Mouse (Mus musculus) retina, postnatal 1 day (tissue): ENCODE measurements around the gene Atg4d.
"Not testable (repeated sequence)": the region's sequence is repeated elsewhere in the genome, so short reads cannot be mapped to it uniquely, and the experiment has no call there.

Experiments
- DNase-seq: peaks from one replicate; pipeline ENCODE4 v3.0.0-alpha.2; 2012

The Atg4d gene

DNA sequence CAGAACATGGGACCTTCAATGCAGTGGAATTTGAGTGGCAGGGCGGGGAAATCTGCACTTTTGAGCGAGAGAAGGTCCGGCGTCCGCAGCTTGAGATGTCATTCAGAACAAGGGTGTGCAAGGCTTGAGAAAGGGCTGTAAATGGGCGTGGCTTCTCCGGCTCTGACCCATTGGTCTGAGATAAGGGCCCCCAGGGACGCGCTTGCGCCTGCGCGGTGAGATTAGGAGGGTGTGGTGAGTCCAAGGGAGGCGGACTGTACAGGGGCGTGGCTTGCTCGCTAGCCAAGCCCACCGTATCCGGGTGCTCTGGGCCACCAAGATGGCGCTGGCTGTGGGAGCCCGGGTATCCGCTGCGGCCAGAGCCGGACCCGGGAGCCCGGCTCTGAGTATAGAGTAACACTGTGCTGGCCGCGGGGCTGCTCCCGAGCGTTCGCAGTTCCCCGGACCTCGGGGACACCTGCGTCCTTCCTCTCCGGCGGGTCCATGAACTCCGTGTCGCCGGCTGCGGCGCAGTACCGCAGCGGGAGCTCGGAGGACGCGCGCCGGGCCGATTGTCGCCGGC lies at the start of gene Atg4d:
TSS of gene Atg4d (plus strand) at position 294 of the 562 bp plus-strand sequence.
- peak; percentile 99 for DNase-seq

DNA sequence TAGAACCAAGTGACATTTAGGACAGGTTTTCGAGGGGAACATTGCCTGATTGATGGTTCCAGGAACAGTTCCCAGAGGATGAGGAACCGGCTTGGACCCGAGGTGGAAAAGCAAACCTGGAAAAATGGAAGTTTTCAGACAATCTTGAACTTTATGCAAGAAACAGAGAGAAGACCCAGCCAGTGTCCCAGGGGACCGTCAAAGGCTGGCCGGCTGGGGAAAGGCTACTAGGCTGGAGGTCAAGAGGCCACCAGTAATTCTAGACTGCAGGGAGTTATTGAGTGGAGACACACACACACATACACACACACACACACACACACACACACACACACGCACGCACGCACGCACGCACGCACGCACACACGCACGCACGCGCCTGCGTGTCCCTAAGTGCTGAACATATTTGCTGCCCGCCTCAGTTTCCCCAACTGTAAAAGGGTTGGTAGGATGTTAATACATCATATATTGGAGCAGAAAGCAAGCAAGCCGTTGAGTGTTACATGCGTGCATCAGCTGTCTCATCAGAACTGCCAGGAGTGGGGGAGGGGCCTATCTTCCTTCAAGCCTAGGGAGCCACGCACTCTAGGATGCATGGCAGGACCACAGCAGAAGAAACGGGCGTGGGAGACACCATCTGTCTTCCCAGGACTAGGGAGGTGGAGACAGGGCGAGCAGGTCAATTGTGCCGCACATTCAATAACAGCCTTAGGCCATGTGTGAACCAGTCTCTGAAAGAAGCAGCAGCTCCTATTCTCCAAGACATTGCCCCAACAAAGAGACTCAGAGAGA lies 48.8 kb upstream of the Atg4d start:
- peak; percentile 82 for DNase-seq

DNA sequence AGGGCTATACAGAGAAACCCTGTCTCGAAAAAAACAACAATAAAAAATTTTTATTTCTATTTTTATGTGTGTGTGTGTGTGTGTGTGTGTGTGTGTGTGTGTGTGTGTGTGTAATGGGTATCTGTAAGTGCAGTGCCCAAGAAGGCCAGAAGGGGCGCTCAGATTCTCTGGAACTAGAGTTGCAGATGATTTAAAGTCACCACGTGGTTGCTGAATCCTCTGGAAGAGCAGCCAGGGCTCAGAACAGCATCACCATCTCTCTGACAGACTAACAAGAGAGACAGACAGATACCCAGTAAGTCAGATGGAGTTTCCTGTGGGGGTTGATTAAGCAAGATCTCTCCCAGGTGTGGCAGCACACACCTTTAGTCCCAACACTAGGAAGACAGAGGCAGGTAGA lies 45.3 kb upstream of the Atg4d start:
- DNase-seq, result peak; percentile 43

DNA sequence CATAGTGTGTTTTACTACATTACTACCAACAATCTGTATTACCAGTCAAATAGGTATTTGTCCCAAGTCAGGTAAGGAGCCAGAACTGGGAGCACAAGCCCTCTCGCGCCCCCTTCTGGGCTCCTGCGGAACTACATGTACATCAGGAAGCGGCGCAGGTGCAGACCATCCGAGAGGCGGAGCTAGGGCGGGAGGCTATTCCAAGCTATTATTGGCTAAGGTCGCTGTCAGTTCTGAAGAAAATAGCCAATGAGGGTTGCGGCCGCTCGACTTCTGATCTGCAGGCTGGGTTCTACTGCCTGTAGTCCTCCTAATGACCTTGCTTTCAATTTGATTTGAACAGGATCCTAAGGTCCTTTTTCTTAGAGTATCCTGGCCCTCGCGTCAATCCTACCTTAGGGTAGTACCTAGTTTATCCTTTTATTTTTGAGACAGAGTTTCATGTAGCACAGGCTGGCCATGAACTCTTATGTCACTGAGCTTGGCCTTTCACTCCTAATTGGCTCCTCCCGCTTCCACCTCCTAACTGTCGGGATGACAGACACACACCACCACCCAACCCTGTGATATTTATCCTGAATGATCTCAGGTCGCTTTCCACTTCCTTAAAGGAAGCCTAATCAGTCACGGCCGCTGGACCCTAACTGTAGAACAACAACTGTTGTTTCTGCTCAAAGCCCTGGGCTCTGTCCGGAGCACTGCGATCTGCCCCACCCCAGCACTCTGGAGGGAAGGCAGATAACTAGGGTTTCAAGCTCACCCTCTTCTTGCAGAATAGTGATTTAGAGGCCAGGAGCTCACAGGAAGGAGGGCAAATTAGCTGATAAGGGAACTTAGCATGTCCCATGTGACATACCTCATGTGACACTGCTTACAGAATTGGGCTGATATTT lies 44.4 kb upstream of the Atg4d start:
- DNase-seq, result peak; percentile 95

DNA sequence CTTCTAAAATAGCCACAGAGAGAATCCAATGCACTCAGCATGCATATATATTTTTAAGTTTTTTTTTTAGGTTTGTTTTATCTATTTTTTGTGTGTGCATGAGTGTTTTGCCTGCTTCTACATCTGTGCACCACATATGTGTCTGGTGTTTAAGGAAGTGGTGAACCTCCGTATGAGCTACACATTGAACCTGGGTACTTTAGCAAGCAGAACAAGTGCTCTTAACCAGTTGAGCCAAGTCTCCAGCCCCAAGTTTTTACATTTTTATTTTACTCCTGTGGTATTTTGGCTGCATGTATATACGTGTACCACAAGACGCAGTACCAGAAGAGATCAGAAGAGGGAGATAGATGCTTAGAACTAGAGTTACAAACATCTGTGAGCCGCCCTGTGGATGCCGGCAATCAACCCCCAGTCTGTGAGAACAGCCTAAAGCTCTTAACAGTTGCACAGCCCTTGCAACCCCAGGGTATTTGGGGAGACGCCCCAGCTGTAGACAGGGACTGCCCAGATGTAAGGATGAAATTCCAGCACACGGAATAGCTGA lies 43.6 kb upstream of the Atg4d start:
- peak; percentile 83 for DNase-seq

DNA sequence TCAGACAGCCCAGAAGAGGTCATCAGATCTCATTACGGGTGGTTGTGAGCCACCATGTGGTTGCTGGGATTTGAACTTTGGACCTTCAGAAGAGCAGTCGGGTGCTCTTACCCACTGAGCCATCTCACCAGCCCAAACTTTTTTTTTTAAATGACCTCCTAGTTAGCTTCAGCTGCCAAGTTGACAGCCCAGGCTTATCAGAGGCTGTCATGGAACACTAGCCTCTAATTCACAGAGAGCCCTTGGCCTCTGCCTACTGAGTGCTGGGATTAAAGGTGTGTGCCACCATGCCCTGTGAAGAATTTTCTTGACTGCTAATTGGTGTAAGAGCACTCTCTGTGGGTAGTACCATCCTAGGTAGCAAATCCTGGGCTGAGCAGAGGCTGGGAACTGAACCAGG lies 41.6 kb upstream of the Atg4d start:
- not testable (repeated sequence) for DNase-seq

DNA sequence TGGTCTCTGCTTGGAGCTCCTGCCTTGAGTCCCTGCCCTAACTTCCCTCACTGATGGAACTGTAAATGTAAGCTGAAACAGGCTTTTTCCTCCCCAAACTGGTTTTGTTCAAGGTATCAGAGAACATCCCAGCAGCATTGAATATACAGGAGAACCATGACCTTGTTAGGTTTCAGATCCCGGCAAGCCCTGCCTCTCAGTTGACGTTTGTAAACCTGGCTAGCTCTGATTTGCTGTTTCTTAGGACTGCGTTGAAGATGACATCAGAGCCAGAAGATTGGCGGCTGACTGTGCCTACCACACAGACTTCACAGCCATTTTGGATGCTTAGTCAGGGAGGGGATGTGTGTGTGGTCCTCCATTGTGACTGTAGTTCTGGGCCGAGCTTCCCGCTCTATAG lies 41.2 kb upstream of the Atg4d start:
- DNase-seq, result no peak

DNA sequence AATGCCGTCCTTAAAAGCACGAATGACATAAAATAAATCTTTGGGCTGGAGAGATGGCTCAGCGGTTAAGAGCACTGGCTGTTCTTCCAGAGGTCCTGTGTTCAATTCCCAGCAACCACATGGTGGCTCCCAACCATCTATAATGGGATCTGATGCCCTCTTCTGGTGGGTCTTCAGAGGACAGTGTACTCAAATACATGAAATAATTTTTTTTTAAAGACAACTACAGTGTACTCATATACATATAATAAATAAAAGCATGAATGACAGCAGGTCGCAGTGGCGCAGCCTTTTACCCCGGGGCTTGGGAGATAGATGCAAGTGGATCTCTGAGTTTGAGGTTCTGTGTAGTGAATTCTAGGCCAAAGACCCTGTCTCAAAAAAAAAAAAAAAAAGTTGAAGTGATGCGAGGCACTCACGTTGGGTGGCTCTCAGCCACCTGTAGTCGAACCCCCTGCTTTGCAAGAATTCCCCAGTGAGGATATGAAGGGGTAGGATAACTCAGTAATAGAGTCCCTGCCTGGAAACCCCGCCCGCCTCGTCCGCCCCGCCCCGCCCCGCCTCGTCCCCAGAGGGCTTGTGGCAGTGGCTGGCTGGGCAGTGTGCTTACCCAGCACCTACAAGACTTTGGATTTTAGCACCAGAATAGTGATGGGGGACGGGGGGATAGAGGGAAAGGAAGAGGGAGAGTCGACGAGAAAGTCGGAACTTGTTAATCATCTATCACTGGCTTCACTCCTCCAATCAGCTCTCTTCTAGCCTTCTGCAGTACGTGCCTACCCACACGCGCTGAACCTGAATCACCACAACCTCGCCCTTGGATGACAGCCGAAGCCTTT lies 40.3 kb upstream of the Atg4d start:
- DNase-seq, result no peak

DNA sequence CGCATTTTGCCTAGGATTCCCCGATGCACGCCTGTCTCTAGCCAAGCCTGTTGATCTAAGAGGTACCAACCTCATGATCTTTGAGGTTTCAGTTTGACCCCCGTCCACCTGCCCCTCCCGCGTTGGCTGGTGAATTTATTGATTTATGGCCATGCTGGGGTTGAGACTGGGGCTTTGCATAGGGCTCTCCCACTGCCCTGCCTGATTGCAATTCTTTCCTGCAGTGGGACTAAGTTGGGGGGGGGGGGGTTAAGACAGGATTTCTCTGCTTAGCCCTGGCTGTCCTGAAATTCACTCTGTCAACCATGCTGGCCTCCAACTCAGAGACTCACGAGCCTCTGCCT lies 39.7 kb upstream of the Atg4d start:
- DNase-seq, result no peak

DNA sequence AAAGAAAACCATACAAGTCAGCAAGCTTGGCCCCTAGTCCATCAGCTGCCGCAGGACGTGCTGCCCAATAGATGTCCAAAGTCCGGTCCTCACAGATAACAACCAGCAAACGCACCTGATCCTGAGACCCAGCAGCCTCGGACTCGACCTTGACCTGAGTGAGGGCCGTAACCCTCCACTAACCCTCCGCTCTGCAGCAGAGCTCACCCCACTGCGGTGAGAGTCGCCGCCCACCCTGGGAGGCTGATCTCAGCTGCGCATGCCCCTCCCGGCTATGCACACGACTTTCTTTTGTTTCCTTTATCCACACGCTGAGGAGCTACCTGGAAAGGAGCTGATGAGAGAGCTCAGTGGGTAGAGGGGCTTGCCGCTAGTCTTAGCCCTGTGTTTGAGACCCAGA lies 37.8 kb upstream of the Atg4d start:
- DNase-seq, result no peak

DNA sequence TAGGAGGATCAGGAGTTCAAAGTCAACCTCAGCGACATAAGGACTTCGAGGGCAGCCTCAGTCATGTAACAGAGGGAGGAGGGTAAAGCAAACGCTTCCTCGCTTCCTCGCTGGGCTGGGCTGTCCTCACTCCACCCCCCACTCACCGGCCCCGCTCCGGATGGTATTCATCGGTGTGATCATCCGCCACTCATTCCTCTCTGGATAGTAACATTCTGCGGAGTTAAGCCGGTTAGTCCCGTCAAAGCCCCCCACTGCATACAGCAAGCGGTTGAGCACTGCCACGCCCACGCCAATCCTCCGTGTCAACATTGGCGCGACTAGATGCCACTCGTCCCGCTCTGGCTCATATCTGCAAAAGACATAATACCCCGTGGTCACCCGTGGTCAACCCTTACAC lies 33.5 kb upstream of the Atg4d start:
- DNase-seq, result no peak

DNA sequence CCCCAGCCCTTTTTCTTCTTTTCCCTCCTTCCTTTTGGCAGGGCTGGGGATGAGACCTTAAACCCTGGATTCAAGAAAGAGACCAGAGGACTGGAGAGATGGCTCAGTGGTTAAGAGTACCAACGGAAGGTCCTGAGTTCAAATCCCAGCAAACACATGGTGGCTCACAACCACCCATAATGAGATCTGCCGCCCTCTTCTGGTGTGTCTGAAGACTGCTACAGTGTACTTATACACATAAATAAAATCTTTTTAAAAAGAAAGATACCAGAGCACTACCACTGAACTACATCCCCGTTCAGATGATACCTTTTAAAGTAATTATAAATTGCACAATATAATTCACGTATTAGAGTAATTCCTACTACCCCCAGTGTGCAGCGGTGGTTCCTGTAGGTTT lies 32.2 kb upstream of the Atg4d start:
- DNase-seq, result no peak

DNA sequence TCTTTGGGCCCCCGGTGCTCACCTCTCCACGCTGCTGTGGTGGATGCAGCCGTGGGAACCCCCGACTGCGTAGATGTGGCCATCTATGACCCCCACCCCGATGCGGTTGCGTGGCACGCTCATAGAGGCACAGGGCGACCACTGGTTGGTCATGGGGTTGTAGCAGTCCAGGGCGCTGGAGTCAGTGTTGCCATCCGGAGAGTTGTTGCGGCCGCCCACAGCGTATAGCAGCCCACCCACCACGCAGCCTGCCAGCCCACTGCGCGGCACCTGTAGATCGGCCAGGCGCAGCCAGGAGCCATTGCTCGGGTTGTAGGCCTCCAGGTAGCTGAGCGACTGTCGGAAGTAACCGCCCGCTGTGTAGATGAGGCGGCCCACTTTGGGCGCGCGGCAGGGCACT lies 31.7 kb upstream of the Atg4d start:
- DNase-seq, result no peak

DNA sequence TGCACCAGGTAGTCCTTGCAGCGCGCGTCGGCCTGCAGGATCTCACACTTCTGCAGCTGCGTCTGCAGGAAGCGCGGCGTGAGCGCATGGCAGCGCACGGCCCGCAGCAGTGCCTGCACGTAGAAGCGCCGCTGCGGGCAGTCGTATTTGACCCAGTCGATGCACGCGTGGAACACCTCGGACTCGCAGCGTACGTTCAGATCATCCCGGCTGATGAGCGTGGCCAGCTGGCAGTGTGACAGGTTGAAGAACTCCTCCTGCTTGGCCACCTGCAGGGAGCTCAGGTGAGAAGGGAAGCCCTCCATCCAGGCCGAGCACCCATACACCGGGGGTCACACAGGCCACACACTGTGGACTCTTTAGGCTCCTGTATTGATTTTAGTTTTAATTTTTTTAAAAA lies 31.3 kb upstream of the Atg4d start:
- DNase-seq, result no peak

DNA sequence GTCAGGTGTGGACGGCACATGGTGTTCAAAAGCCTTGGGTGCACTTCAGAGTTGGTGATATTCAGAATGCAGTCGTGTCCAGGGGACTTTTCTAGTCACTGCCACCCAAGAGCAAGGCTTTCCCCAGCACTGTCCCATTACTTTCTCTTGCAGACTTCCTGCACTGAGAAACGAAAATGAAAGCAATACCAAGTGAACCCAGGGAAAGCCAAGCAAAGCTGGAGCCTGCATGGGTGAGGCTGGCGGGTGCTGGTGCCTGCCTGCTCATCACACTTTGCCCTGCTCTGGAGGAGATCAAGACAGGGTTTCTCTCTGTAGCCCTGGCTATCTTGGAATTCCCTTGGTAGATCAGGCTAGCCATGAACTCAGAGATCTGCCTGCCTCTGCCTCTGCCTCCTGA lies 29.8 kb upstream of the Atg4d start:
- DNase-seq, result no peak

DNA sequence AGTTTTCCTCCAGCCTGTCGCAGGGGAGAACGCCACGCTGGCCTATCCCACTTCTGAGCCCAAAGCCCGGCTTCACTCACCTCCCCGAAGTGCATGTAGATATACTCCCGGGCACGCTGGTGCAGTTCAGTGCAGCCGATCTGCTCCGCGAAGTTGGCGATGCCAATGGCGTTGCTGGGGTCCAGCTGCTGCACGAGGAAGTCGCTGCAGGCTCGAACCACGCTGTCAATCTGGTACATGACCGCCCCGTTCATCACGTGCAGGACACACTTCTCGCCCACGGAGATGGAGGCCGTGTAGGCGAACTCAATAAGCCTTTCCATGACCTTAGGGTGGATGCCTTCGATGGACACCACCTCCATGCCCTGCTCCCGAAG lies 28.1 kb upstream of the Atg4d start:
- no peak for DNase-seq

DNA sequence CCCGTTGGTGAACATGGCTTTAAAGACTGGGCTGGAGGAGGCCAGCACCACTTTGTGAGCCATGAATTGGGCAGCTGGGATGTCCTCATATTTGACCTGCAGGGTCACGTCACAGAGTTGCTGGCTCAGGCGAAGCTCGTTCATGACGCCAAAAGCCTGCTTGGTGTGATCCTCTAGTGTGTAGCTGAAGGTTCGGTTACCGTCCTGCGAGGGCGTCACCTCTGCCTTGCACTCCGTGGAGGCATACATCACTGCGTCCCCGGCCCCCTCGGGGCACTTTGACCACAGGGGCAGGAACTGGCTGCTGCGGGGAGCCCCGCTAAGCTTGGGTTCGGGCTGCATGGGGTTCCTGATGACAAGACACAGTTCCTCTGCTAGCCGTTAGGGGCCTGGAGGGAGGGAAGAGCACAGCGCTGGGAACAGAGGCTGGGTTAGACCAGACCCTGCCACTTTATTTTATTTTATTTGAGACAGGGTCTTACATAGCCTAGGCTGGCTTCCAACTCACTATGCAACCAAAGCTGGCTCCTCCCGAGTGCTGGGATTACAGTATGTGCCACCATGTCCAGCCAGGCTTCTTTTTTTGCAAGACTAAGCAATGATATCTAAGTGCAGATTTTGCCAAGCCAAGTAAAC lies 27.6 kb upstream of the Atg4d start:
- peak; percentile 66 for DNase-seq

DNA sequence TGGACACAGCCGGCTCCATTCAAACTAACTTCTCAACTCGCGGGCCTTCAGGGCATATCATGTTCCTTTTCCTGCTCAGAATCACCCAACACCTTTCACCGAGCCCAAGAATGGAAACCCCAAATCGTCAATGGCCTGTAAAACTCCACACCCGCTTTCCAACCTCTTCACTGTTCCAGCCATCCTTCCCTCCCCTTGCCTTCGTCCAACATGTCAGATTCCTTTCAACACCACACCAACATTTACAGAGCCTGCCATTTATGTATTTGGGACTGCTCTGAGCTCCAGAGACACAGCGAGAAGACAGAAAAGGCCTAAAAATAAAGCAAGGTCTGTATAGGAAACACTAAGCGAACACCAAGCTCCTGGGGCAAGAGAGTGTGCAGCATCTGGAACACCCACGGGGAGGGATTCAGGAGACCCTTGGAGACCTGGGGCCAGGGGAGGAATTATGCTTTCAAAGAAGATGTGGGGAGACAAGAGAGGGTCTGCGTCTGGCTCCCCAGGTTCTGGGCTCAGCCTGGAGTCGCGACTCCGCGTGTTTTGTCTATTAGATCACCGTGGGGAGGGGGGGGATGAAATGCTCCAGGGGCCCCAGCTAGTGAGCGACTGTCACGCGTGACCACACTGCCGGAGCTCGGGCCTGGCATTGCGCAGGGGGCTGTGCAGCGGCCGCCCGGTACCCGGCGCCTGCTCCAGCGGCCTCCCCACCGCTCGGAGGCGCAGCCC lies 26.9 kb upstream of the Atg4d start:
- no peak for DNase-seq

DNA sequence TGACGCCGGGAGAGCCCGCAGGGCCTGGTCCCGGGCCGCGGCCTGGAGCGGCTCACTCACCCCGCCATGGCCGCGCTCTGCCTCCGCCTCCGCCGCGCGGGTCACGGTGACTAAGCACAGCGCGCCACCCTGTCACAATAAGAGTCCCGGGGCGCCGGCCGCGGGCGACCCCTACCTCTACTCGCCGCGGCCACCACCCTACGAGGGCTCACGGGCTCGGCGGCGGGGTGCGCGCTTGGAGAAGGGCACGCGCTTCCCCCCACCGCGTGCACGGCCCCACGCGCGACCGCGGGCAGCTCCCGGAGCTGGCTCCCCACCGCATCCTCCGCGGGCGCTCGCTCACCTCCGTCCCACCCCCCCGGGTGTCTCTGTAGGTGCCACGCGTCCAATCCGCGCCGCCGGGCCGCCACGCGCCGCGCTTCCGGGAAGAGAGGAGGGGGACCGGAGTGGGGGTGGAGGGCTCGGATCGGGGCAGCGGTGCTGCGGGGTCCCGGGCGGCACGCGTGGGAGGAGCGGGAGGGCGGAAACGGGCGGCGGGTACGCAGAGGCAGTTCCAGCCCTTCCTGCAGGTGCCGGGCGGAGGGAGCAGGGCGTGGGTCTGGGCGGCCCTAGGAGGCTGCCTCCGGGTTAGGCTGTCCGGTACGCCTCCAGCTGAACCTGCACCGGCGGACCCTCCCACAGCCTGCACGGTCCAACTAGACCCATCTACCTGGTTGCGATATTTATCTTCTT lies 26.2 kb upstream of the Atg4d start, which contains the start of gene Keap1:
TSS of gene Keap1 (minus strand) at position 629 of the 732 bp plus-strand sequence.
- peak; percentile 93 for DNase-seq

DNA sequence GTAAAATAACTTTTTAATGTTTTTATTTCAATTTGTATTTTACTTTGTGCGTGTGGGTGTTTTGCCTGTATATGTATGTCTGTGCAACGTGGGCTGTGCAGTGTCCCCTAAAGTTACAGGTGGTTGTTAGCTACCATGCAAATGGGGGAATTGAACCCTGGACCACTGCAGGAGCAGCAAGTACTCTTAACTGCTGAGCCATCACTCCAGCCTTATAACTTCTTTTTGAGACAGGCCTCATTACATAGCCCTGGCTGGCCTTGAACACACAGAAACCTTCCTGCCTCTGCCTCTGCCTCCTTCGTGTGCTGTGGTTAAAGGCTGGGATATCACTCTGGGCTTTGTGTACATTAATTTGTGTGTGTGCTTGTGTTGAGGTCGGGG lies 25.6 kb upstream of the Atg4d start:
- no peak for DNase-seq

DNA sequence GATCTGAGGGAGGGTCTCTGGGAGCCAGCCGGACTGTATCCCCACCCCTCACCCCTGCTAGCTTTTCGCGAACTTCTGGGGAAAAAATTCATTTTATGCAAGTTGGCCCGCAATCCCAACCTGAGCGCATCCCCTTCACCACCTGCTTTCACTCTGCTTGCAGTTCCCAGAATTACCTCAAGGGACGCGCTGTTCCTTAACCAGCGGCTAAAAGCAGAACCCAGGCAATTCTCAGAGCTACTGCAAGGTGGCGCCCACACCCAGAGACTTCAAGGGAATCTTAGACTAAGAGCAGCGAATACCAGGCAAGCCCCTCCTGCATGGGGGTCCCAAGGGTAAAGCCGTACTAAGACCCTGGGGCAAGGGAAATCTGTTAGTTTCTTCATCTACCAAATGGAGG lies 23.8 kb upstream of the Atg4d start:
- peak; percentile 95 for DNase-seq
